Mouse (Mus musculus): Measurements from ENCODE around the gene Trmt1l. TPM values are rescaled to one million over a fixed set of nuclear protein-coding genes. Genes with fewer than 3 reads are reported as not detected.
A peak's percentile ranks its signal among the peaks of the same experiment; 100 is the strongest.

The Trmt1l gene
- polyA plus RNA-seq (2015; fragmentation: Nextera tagmentation; extraction: Ambion mirVana), result 43.8 and 45.7 TPM in 2 replicates

DNA sequence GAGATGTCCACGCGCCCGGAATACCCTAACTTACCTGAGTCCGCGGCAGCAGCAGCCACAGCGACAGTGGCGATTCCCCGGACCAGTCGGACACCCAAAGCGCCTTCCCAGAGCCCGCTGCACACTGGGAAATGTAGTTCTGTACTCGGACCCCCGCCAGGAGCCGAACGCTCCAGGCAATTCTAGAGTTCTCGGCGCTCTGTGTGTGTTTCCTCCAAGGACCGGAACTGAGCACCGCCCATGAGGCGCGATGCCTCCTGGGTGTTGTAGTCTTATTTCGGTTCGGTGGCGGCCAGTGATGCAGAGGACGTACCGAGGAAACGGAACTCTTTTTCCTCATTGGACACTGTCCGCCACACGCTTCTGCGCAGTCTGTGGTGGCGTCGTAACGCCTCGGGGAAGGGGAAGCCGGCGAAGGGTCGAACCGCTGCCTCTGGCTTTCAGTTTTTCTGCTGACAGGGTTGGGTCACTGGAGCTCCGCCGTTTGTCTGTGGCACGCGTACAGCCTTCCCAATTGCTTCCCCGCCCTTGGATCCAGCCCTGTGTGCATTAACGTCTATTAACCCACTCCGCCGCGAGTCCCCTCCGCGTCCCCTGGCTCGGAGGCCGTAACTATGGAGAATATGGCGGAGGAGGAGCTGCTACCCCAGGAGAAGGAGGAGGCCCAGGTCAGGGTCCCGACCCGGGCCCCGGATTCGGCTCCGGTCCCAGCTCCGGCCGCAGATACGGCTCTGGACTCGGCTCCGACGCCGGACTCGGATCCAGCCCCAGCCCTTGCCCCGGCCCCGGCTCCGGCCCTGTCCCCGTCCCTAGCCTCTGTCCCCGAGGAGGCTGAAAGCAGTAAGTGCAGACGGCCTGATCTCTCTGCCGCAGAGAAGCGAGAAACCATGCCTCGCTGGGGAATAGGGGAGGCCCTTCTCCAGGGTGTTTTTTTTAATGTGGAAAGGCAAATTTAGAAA lies at the start of gene Trmt1l, which contains the start of gene Swt1:
Gene Trmt1l, plus strand, starts transcription at position 280 of the 959 bp plus-strand sequence.
Gene Swt1, minus strand, starts transcription at position 193 of the 959 bp plus-strand sequence.
- Histone ChIP-seq H3K27ac (ENCODE audit: low read length) (peak within 1 kb of the TSS; percentile 96), H3K27me3 (ENCODE audit: control insufficient read depth, insufficient read depth, low read depth, low read length) (no peaks in the 10 kb centered on the region), H3K4me3 (ENCODE audit: low read depth, low read length) (peak within 1 kb of the TSS; percentile 78), H3K4me1 (ENCODE audit: control insufficient read depth, insufficient read depth, low read length) (peaks cover 17% of the 10 kb centered on the region), H3K4me2 (ENCODE audit: low read length) (peak within 1 kb of the TSS; percentile 84), H3K36me3 (ENCODE audit: control insufficient read depth, insufficient read depth, low read length) (no peaks in the 10 kb centered on the region), H3K9me3 (replicated peaks; ENCODE audit: control insufficient read depth, low read length, poor library complexity, severe bottlenecking) (no peaks in the 10 kb centered on the region), H3K9ac (ENCODE audit: low read depth, low read length) (peak within 1 kb of the TSS; percentile 81)
- ATAC-seq, result peak; percentile 100
- WGBS, result under 1% methylated on average over 74 of the region's 74 CpGs

DNA sequence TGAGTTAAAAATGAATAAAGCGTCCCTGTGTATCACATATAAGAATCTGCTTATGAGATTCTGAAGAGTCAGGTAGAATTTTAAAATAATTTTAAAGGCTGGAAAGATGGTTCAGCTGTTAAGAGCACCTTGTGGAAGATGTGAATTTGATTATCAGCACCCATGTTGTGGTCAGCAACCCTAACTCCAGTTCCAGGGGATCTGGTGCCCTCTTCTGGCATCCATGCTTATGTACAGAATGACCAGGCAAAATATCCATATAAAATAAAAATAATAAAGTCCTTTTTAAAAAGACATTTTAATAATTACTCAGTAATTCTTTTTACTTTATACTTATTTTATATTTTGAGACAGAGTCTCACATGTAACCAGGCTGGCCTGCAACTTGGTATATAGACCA lies 38.3 kb upstream of the Trmt1l start:
- H3K27me3 ChIP-seq (ENCODE audit: control insufficient read depth, insufficient read depth, low read depth, low read length), result no peaks in the 10 kb centered on the region
- 96% methylated on average over 1 of the region's 1 CpGs for WGBS
- no peak for ATAC-seq
- H3K36me3 ChIP-seq (ENCODE audit: control insufficient read depth, insufficient read depth, low read length), result 0 out of 2 replicates have a peak, but pooled peaks cover 2% of the 10 kb centered on the region
- H3K9ac ChIP-seq (ENCODE audit: low read depth, low read length), result no peak overlapping the region
- no peak overlapping the region for H3K4me2 ChIP-seq (ENCODE audit: low read length)
- no peak overlapping the region for H3K4me3 ChIP-seq (ENCODE audit: low read depth, low read length)
- no peak overlapping the region for H3K27ac ChIP-seq (ENCODE audit: low read length)
- no peaks in the 10 kb centered on the region for H3K9me3 ChIP-seq (replicated peaks; ENCODE audit: control insufficient read depth, low read length, poor library complexity, severe bottlenecking)
- no peaks in the 10 kb centered on the region for H3K4me1 ChIP-seq (ENCODE audit: control insufficient read depth, insufficient read depth, low read length)

DNA sequence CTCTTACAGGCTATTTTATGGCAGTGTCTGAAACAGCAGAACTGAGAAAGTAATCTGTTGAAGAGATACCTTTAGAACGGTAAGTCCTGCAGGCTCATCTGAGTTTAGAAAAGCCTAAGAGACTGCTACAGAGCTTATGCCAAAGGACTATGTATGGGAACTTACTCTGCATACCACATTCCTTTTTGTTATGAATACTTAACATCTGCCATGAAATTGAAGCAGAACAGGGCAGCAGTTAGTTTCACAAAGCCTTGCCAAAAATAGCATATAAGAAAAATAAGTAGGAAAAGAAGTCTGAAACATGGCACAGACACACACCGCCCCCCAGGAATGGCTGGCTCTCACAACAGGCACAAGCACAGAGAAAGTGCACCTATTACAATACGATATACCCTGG lies 18.5 kb upstream of the Trmt1l start:
- H3K4me2 ChIP-seq (ENCODE audit: low read length), result no peak overlapping the region
- no peaks in the 10 kb centered on the region for H3K9me3 ChIP-seq (replicated peaks; ENCODE audit: control insufficient read depth, low read length, poor library complexity, severe bottlenecking)
- no peak overlapping the region for H3K27ac ChIP-seq (ENCODE audit: low read length)
- H3K27me3 ChIP-seq (ENCODE audit: control insufficient read depth, insufficient read depth, low read depth, low read length), result no peaks in the 10 kb centered on the region
- 96% methylated on average over 3 of the region's 3 CpGs for WGBS
- H3K9ac ChIP-seq (ENCODE audit: low read depth, low read length), result no peak overlapping the region
- no peak for ATAC-seq
- no peak overlapping the region for H3K4me3 ChIP-seq (ENCODE audit: low read depth, low read length)
- no peaks in the 10 kb centered on the region for H3K36me3 ChIP-seq (ENCODE audit: control insufficient read depth, insufficient read depth, low read length)
- H3K4me1 ChIP-seq (ENCODE audit: control insufficient read depth, insufficient read depth, low read length), result no peaks in the 10 kb centered on the region

DNA sequence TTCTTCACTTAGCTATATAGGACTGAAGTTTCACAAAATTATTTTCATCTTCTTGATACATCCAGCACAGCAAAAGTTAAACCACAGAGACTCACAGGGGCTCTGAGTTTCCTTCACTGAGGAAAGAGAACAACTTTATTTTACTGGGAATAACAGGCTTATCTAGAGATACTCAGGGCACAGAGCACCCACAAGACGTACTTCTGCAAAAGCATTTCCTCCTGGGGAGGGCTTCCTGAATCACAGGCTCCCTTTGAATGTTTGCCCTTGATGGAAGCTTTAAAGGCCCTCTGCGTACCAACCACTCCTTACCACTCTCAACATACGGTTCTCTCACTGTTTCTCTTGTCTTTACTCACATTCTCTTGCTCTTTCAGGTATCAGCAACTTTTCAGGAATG lies 6.2 kb upstream of the Trmt1l start:
- Histone ChIP-seq H3K9me3 (replicated peaks; ENCODE audit: control insufficient read depth, low read length, poor library complexity, severe bottlenecking) (no peaks in the 10 kb centered on the region), H3K4me1 (ENCODE audit: control insufficient read depth, insufficient read depth, low read length) (peaks cover 4% of the 10 kb centered on the region), H3K4me2 (ENCODE audit: low read length) (no peak overlapping the region), H3K27ac (ENCODE audit: low read length) (no peak overlapping the region), H3K36me3 (ENCODE audit: control insufficient read depth, insufficient read depth, low read length) (peaks cover 8% of the 10 kb centered on the region), H3K9ac (ENCODE audit: low read depth, low read length) (no peak overlapping the region), H3K27me3 (ENCODE audit: control insufficient read depth, insufficient read depth, low read depth, low read length) (no peaks in the 10 kb centered on the region), H3K4me3 (ENCODE audit: low read depth, low read length) (no peak overlapping the region)
- 89% methylated on average over 3 of the region's 3 CpGs for WGBS
- ATAC-seq, result no peak

DNA sequence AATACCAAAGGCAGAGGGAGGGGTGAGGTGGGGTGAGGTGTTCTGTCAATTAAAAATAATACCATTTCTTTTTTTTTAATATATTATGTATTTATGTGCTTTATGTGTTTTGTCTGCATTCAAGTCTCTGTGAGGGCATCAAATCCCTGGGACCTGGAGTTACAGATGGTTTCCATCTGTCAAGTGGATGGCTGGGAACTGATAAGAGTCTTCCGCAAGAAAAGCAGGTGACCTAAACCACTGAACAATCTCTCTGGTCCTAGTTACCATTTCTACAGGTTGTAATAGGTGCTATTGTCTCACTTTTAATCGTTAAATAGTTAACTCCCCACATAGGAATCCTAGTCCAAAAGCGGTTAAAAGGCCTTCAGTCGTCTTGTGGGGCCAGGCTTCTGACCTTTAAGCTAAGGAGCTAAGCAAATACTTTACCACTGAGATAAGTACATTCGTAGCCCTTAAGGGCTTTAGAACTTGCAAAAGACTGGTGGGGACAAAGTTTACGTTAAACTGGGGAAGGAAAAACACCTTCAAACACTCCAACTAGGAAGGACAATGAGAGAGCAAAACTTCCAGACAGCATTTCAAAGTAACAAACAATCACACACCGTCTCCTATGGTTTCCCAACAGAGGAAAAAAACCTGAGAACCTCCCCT lies 1.3 kb upstream of the Trmt1l start:
- 27% methylated on average over 7 of the region's 7 CpGs for WGBS

DNA sequence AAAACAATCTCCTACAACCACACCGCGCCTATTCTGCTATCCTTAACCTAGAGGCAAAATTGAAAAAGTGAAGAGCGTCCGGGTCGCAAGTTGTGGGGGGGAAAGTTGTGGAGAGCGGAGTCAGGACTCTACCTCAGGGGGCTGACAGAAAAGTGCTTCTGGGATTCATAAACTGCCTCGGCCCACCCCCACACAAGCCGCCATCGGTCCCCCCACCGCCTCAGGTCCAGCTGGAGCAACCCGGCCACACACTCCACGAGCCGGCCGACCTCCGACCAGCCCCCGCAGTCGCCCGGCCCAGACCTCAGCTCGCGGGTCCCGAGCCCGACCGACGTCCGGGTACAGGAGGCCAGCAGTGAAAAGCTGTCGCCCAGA lies 467 bp upstream of the Trmt1l start:
- Histone ChIP-seq H3K9ac (ENCODE audit: low read depth, low read length) (peak overlapping the region; percentile 73), H3K4me1 (ENCODE audit: control insufficient read depth, insufficient read depth, low read length) (peaks cover 17% of the 10 kb centered on the region), H3K9me3 (replicated peaks; ENCODE audit: control insufficient read depth, low read length, poor library complexity, severe bottlenecking) (no peaks in the 10 kb centered on the region), H3K27me3 (ENCODE audit: control insufficient read depth, insufficient read depth, low read depth, low read length) (no peaks in the 10 kb centered on the region), H3K27ac (ENCODE audit: low read length) (peak overlapping the region; percentile 75), H3K36me3 (ENCODE audit: control insufficient read depth, insufficient read depth, low read length) (no peaks in the 10 kb centered on the region), H3K4me3 (ENCODE audit: low read depth, low read length) (peak overlapping the region; percentile 78), H3K4me2 (ENCODE audit: low read length) (peak overlapping the region; percentile 84)
- ATAC-seq, result peak; percentile 77
- under 1% methylated on average over 26 of the region's 26 CpGs for WGBS

More for the DNA sequence above, 1.3 kb upstream of the Trmt1l start:
- Histone ChIP-seq H3K9ac (ENCODE audit: low read depth, low read length) (0 out of 2 replicates have a peak overlapping the region, but pooled peaks have one; percentile 73), H3K4me2 (ENCODE audit: low read length) (peak overlapping the region; percentile 84), H3K4me3 (ENCODE audit: low read depth, low read length) (peak overlapping the region; percentile 78), H3K9me3 (replicated peaks; ENCODE audit: control insufficient read depth, low read length, poor library complexity, severe bottlenecking) (no peaks in the 10 kb centered on the region), H3K4me1 (ENCODE audit: control insufficient read depth, insufficient read depth, low read length) (peaks cover 17% of the 10 kb centered on the region), H3K36me3 (ENCODE audit: control insufficient read depth, insufficient read depth, low read length) (no peaks in the 10 kb centered on the region), H3K27me3 (ENCODE audit: control insufficient read depth, insufficient read depth, low read depth, low read length) (no peaks in the 10 kb centered on the region), H3K27ac (ENCODE audit: low read length) (no peak overlapping the region)
- no peak for ATAC-seq

DNA sequence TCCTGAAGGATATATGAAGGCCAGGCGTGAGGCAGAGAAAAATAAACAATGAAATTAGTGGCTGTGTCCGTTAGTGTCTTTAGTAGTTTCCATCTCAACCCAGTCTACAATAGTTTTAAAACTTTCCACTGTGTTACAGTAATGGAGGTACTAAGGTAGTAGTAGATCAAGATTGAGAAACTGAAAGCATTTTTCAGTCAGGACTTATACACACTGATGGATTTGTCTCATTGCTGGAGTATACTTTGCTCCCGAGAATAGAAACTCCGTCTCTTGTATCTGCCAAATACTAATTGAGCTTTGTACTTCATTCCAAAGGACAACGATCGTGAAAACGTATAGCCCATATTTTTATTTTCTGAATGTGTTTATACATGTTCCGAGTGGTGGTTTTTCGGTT lies 974 bp downstream of the Trmt1l start:
- peaks cover 17% of the 10 kb centered on the region for H3K4me1 ChIP-seq (ENCODE audit: control insufficient read depth, insufficient read depth, low read length)
- H3K4me2 ChIP-seq (ENCODE audit: low read length), result peak overlapping the region; percentile 77
- H3K27me3 ChIP-seq (ENCODE audit: control insufficient read depth, insufficient read depth, low read depth, low read length), result no peaks in the 10 kb centered on the region
- H3K9ac ChIP-seq (ENCODE audit: low read depth, low read length), result peak overlapping the region; percentile 81
- H3K9me3 ChIP-seq (replicated peaks; ENCODE audit: control insufficient read depth, low read length, poor library complexity, severe bottlenecking), result no peaks in the 10 kb centered on the region
- 45% methylated on average over 9 of the region's 9 CpGs for WGBS
- H3K27ac ChIP-seq (ENCODE audit: low read length), result peak overlapping the region; percentile 96
- no peaks in the 10 kb centered on the region for H3K36me3 ChIP-seq (ENCODE audit: control insufficient read depth, insufficient read depth, low read length)
- peak overlapping the region; percentile 78 for H3K4me3 ChIP-seq (ENCODE audit: low read depth, low read length)
- no peak for ATAC-seq

DNA sequence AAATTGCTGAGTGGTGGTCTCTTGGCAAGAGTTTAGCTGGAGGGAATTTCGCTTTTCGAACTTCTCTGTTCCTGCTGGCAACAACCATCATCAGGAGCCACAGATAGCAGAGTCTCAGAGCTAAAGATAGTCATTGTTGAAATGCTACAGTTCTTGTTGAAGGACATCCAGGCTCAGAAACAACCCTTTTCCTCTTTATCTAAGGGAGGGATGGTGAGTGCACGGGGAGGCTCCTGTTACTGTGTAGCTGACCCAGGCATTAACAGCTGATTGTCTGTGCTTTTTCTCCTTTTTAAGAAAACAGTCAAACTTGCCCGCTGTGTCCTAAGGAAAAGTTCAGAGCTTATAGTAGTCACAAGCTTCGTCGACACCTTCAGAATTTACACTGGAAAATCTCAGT lies 7.1 kb downstream of the Trmt1l start:
- 93% methylated on average over 6 of the region's 6 CpGs for WGBS
- no peaks in the 10 kb centered on the region for H3K9me3 ChIP-seq (replicated peaks; ENCODE audit: control insufficient read depth, low read length, poor library complexity, severe bottlenecking)
- no peak overlapping the region for H3K9ac ChIP-seq (ENCODE audit: low read depth, low read length)
- no peak overlapping the region for H3K27ac ChIP-seq (ENCODE audit: low read length)
- H3K4me2 ChIP-seq (ENCODE audit: low read length), result no peak overlapping the region
- no peak overlapping the region for H3K4me3 ChIP-seq (ENCODE audit: low read depth, low read length)
- no peak for ATAC-seq
- H3K4me1 ChIP-seq (ENCODE audit: control insufficient read depth, insufficient read depth, low read length), result no peaks in the 10 kb centered on the region; the same call in 1 of the 2 replicates
- H3K27me3 ChIP-seq (ENCODE audit: control insufficient read depth, insufficient read depth, low read depth, low read length), result no peaks in the 10 kb centered on the region
- H3K36me3 ChIP-seq (ENCODE audit: control insufficient read depth, insufficient read depth, low read length), result peaks cover 27% of the 10 kb centered on the region

DNA sequence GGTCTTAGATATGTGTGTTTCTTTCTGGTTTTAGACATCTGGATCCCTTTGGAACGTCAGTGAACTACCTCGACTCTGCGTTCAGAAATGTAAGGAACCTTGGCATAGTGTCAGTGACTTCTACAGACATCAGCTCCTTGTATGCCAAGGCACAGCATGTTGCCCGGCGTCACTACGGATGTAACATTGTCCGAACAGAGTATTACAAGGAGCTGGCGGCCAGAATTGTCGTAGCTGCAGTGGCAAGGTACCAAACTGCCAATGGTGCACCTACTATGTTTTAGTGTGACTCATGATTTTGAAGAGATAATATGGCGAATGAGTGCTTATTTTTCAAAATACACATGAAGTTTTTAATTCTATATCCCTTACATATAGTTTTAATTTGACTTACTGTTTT lies 21.5 kb downstream of the Trmt1l start:
- ATAC-seq, result no peak
- H3K36me3 ChIP-seq (ENCODE audit: control insufficient read depth, insufficient read depth, low read length), result peaks cover 40% of the 10 kb centered on the region
- H3K4me2 ChIP-seq (ENCODE audit: low read length), result no peak overlapping the region
- 96% methylated on average over 10 of the region's 10 CpGs for WGBS
- no peak overlapping the region for H3K4me3 ChIP-seq (ENCODE audit: low read depth, low read length)
- H3K9ac ChIP-seq (ENCODE audit: low read depth, low read length), result no peak overlapping the region
- no peaks in the 10 kb centered on the region for H3K9me3 ChIP-seq (replicated peaks; ENCODE audit: control insufficient read depth, low read length, poor library complexity, severe bottlenecking)
- H3K27me3 ChIP-seq (ENCODE audit: control insufficient read depth, insufficient read depth, low read depth, low read length), result no peaks in the 10 kb centered on the region
- no peaks in the 10 kb centered on the region for H3K4me1 ChIP-seq (ENCODE audit: control insufficient read depth, insufficient read depth, low read length)
- no peak overlapping the region for H3K27ac ChIP-seq (ENCODE audit: low read length)

Measured in midbrain, embryonic 16.5 days (tissue).